Comparison of ENCODE assay signal across 16 mouse cellular contexts in genomic region chr8:111957231-111957630, GRCm38 (mm10). TPM values are rescaled to one million over a fixed set of nuclear protein-coding genes. Genes with fewer than 3 reads are reported as not detected.
DNase-seq lines count a peak whose midpoint lies in the region; ATAC-seq lines count a peak whose summit lies in the region.
"Had no signal": no experiment of that assay in that cellular context is flagged by ENCODE, and none has a peak within 500 bp of the region (broad histone marks: within the 10 kb centered on the region; RNA-seq: fewer than 3 reads in every experiment).

No protein-coding gene starts in this region.

- no peak overlapping the region for H3K9ac ChIP-seq in forebrain, embryonic 14.5 days (ENCODE audit: low read length)
- H3K9ac ChIP-seq: embryonic facial prominence, embryonic 12.5 days; forebrain, embryonic 13.5 days had no signal

- peaks cover 46% of the 10 kb centered on the region for H3K36me3 ChIP-seq in forebrain, embryonic 14.5 days (ENCODE audit: control insufficient read depth, insufficient read depth, low read length)

- no peak for ATAC-seq in forebrain, embryonic 14.5 days
- ATAC-seq: forebrain, embryonic 13.5 days; forebrain, embryonic 16.5 days had no signal

- H3K4me3 ChIP-seq in forebrain, embryonic 14.5 days (ENCODE audit: low read depth, low read length): no peak overlapping the region
- H3K4me3 ChIP-seq: embryonic facial prominence, embryonic 10.5 days; embryonic facial prominence, embryonic 12.5 days; forebrain, embryonic 13.5 days had no signal

- H3K4me2 ChIP-seq in forebrain, embryonic 14.5 days (ENCODE audit: low read length): no peak overlapping the region
- H3K4me2 ChIP-seq: embryonic facial prominence, embryonic 12.5 days; forebrain, embryonic 13.5 days had no signal

- no peaks in the 10 kb centered on the region for H3K4me1 ChIP-seq in forebrain, embryonic 14.5 days (ENCODE audit: control insufficient read depth, insufficient read depth, low read length)
- H3K4me1 ChIP-seq: embryonic facial prominence, embryonic 10.5 days; embryonic facial prominence, embryonic 12.5 days; forebrain, embryonic 13.5 days had no signal

- WGBS in forebrain, embryonic 14.5 days: 91% methylated on average over 2 of the region's 2 CpGs

- H3K27me3 ChIP-seq in forebrain, embryonic 14.5 days (replicated peaks; ENCODE audit: control insufficient read depth, insufficient read depth, low read length): no peaks in the 10 kb centered on the region
- H3K27me3 ChIP-seq: embryonic facial prominence, embryonic 12.5 days; forebrain, embryonic 13.5 days had no signal

- H3K9me3 ChIP-seq in forebrain, embryonic 14.5 days (replicated peaks; ENCODE audit: control insufficient read depth, low read length): no peaks in the 10 kb centered on the region
- H3K9me3 ChIP-seq: embryonic facial prominence, embryonic 10.5 days; embryonic facial prominence, embryonic 12.5 days; forebrain, embryonic 13.5 days had no signal

- H3K27ac ChIP-seq in forebrain, embryonic 14.5 days (ENCODE audit: low read depth, low read length): no peak overlapping the region
- H3K27ac ChIP-seq: embryonic facial prominence, embryonic 10.5 days; embryonic facial prominence, embryonic 12.5 days; forebrain, embryonic 13.5 days had no signal

- intact Hi-C loops in heart, postnatal 10 days (cut with DNase I): no loop called here

- peak; percentile 42 to 71 for DNase-seq in cerebellum, postnatal 25 days
- no peak for DNase-seq in cerebellum, postnatal 10 days
- DNase-seq in heart, adult 11 months: peak; percentile 84
- DNase-seq in heart, postnatal 10 days: no peak
- DNase-seq in forebrain, embryonic 14.5 days (ENCODE audit: low spot score): no peak
- DNase-seq: adrenal gland, adult 2 months; adrenal gland, postnatal 10 days; adrenal gland, postnatal 25 days; cerebellum, adult 11-12 months; cerebellum, adult 8-10 months had no signal

RNA-seq across cellular contexts. Expression of gene Gabarapl2, which starts 16.7 kb away (rescaled TPM):
- 100 to 1,000 TPM; 121 to 124 TPM for total RNA-seq in heart, postnatal 10 days (2021)
- 518 and 525 TPM in 2 replicates for polyA plus RNA-seq in forebrain, embryonic 14.5 days (2014; fragmentation: Nextera tagmentation; extraction: Ambion mirVana)

RNA-seq across cellular contexts. Expression of gene Tmem231, which starts 23.6 kb away (rescaled TPM):
- total RNA-seq in heart, postnatal 10 days (2021): 1 to 10 TPM; 1.5 to 2.3 TPM
- 11.8 and 14.3 TPM in 2 replicates for polyA plus RNA-seq in forebrain, embryonic 14.5 days (2014; fragmentation: Nextera tagmentation; extraction: Ambion mirVana)

RNA-seq across cellular contexts. Expression of gene Adat1, which starts 34.9 kb away (rescaled TPM):
- 1 to 10 TPM; 1.7 to 2.1 TPM for total RNA-seq in heart, postnatal 10 days (2021)
- 5.6 and 5.8 TPM in 2 replicates for polyA plus RNA-seq in forebrain, embryonic 14.5 days (2014; fragmentation: Nextera tagmentation; extraction: Ambion mirVana)

RNA-seq across cellular contexts. Expression of gene Chst5, which starts 47.0 kb away (rescaled TPM):
- not detected for total RNA-seq in heart, postnatal 10 days (2021)
- polyA plus RNA-seq in forebrain, embryonic 14.5 days (2014; fragmentation: Nextera tagmentation; extraction: Ambion mirVana): 2.6 TPM in 2 replicates
- total RNA-seq: adrenal gland, adult 2 months; adrenal gland, postnatal 25 days; MEL had no signal
- polyA plus RNA-seq: adrenal gland, adult 2 months; C2C12 had no signal

RNA-seq across cellular contexts. Expression of gene Kars, which starts 53.9 kb away (rescaled TPM):
- total RNA-seq in heart, postnatal 10 days (2021): 10 to 100 TPM; 91.1 to 95.3 TPM
- 189 and 194 TPM in 2 replicates for polyA plus RNA-seq in forebrain, embryonic 14.5 days (2014; fragmentation: Nextera tagmentation; extraction: Ambion mirVana)

Comparison
In these comparisons a context has a peak if more than half of its experiments do, and no peak if none do; other contexts are left out.
1. DNase-seq: peak in cerebellum, postnatal 25 days (2 of 2) and heart, adult 11 months (single experiment); none in cerebellum, postnatal 10 days (0 of 2), heart, postnatal 10 days (0 of 2) and forebrain, embryonic 14.5 days (single experiment).